Mouse (Mus musculus): ENCODE results near the gene Ptprj. TPM values are rescaled to one million over a fixed set of nuclear protein-coding genes. Genes with fewer than 3 reads are reported as not detected.

Ptprj gene
- polyA plus RNA-seq, 1 experiment from 2014 or later, result 1.7 TPM

- no peak overlapping the region for H3K9ac ChIP-seq
- peaks cover 54% of the 10 kb centered on the region for H3K4me1 ChIP-seq (replicated peaks)
- no peak overlapping the region for H3K4me3 ChIP-seq (replicated peaks)
- no peak overlapping the region for H3K27ac ChIP-seq
- H3K36me3 ChIP-seq, result no peaks in the 10 kb centered on the region
- no peaks in the 10 kb centered on the region for H3K9me3 ChIP-seq (replicated peaks)
- 76% methylated on average over 3 of the region's 3 CpGs for WGBS (ENCODE audit: insufficient replicate concordance)
- H3K4me2 ChIP-seq, result no peak overlapping the region
- no peak for ATAC-seq (ENCODE audit: low read depth)
- DNase-seq, result no peak
- no peaks in the 10 kb centered on the region for H3K27me3 ChIP-seq
Measured at GRCm38 (mm10) chr2:90497551-90497950, 82.9 kb downstream of the Ptprj start.

GRCm38 (mm10) chr2:90496680-90497074 is 83.8 kb downstream of the Ptprj start:
- H3K9ac ChIP-seq, result no peak overlapping the region
- DNase-seq, result no peak
- H3K9me3 ChIP-seq (replicated peaks), result no peaks in the 10 kb centered on the region
- WGBS (ENCODE audit: insufficient replicate concordance), result 67% methylated on average over 5 of the region's 5 CpGs
- no peak for ATAC-seq (ENCODE audit: low read depth)
- H3K36me3 ChIP-seq, result no peaks in the 10 kb centered on the region
- H3K27ac ChIP-seq, result 0 out of 2 replicates have a peak overlapping the region, but pooled peaks have one; percentile 4
- H3K27me3 ChIP-seq, result no peaks in the 10 kb centered on the region
- no peak overlapping the region for H3K4me2 ChIP-seq
- H3K4me3 ChIP-seq (replicated peaks), result no peak overlapping the region
- peaks cover 45% of the 10 kb centered on the region for H3K4me1 ChIP-seq (replicated peaks)

GRCm38 (mm10) chr2:90496012-90496679 is 84.3 kb downstream of the Ptprj start:
- Histone ChIP-seq H3K27me3 (no peaks in the 10 kb centered on the region), H3K9me3 (replicated peaks) (no peaks in the 10 kb centered on the region), H3K4me1 (replicated peaks) (peaks cover 40% of the 10 kb centered on the region), H3K27ac (0 out of 2 replicates have a peak overlapping the region, but pooled peaks have one; percentile 4), H3K9ac (no peak overlapping the region), H3K4me3 (replicated peaks) (no peak overlapping the region), H3K36me3 (no peaks in the 10 kb centered on the region), H3K4me2 (no peak overlapping the region)
- WGBS (ENCODE audit: insufficient replicate concordance), result 64% methylated on average over 4 of the region's 4 CpGs
- DNase-seq (no peak), ATAC-seq (ENCODE audit: low read depth) (no peak)

- DNase-seq, result no peak
- Histone ChIP-seq H3K4me1 (replicated peaks) (peaks cover 42% of the 10 kb centered on the region), H3K36me3 (no peaks in the 10 kb centered on the region), H3K4me2 (peak overlapping the region; percentile 17; the same call in 1 of the 2 replicates), H3K9me3 (replicated peaks) (no peaks in the 10 kb centered on the region), H3K4me3 (replicated peaks) (no peak overlapping the region), H3K9ac (no peak overlapping the region), H3K27ac (no peak overlapping the region), H3K27me3 (no peaks in the 10 kb centered on the region)
- no peak for ATAC-seq (ENCODE audit: low read depth)
- WGBS (ENCODE audit: insufficient replicate concordance), result 31% methylated on average over 13 of the region's 13 CpGs
Measured at GRCm38 (mm10) chr2:90490279-90491046, 90.0 kb downstream of the Ptprj start.

GRCm38 (mm10) chr2:90489839-90490238 is 90.6 kb downstream of the Ptprj start:
- Histone ChIP-seq H3K4me3 (replicated peaks) (no peak overlapping the region), H3K4me2 (no peak overlapping the region)

GRCm38 (mm10) chr2:90488690-90489590 is 91.5 kb downstream of the Ptprj start:
- H3K36me3 ChIP-seq, result no peaks in the 10 kb centered on the region
- ATAC-seq (ENCODE audit: low read depth) (no peak), DNase-seq (no peak)
- H3K9ac ChIP-seq, result no peak overlapping the region
- WGBS (ENCODE audit: insufficient replicate concordance), result 80% methylated on average over 8 of the region's 8 CpGs
- H3K4me2 ChIP-seq, result no peak overlapping the region
- no peaks in the 10 kb centered on the region for H3K9me3 ChIP-seq (replicated peaks)
- H3K27ac ChIP-seq, result no peak overlapping the region
- H3K4me1 ChIP-seq (replicated peaks), result peaks cover 41% of the 10 kb centered on the region
- H3K4me3 ChIP-seq (replicated peaks), result no peak overlapping the region
- H3K27me3 ChIP-seq, result no peaks in the 10 kb centered on the region

More at GRCm38 (mm10) chr2:90489839-90490238, 90.6 kb downstream of the Ptprj start:
- no peak for DNase-seq
- Histone ChIP-seq H3K9me3 (replicated peaks) (no peaks in the 10 kb centered on the region), H3K36me3 (no peaks in the 10 kb centered on the region), H3K4me1 (replicated peaks) (peaks cover 42% of the 10 kb centered on the region), H3K9ac (no peak overlapping the region), H3K27ac (no peak overlapping the region), H3K27me3 (no peaks in the 10 kb centered on the region)
- no peak for ATAC-seq (ENCODE audit: low read depth)
- WGBS (ENCODE audit: insufficient replicate concordance), result 81% methylated on average over 4 of the region's 4 CpGs

- Histone ChIP-seq H3K4me3 (replicated peaks) (no peak overlapping the region), H3K4me2 (no peak overlapping the region), H3K36me3 (no peaks in the 10 kb centered on the region), H3K9me3 (replicated peaks) (no peaks in the 10 kb centered on the region), H3K27ac (no peak overlapping the region), H3K4me1 (replicated peaks) (peaks cover 36% of the 10 kb centered on the region), H3K27me3 (no peaks in the 10 kb centered on the region), H3K9ac (no peak overlapping the region)
- WGBS (ENCODE audit: insufficient replicate concordance), result 77% methylated on average over 11 of the region's 11 CpGs
- DNase-seq (no peak), ATAC-seq (ENCODE audit: low read depth) (no peak)
Measured at GRCm38 (mm10) chr2:90487471-90488238, 92.8 kb downstream of the Ptprj start.

- Histone ChIP-seq H3K4me3 (replicated peaks) (no peak overlapping the region), H3K4me1 (replicated peaks) (peaks cover 36% of the 10 kb centered on the region), H3K27me3 (no peaks in the 10 kb centered on the region), H3K36me3 (no peaks in the 10 kb centered on the region), H3K9ac (no peak overlapping the region), H3K4me2 (no peak overlapping the region), H3K27ac (no peak overlapping the region), H3K9me3 (replicated peaks) (no peaks in the 10 kb centered on the region)
- ATAC-seq (ENCODE audit: low read depth) (no peak), DNase-seq (no peak)
- WGBS (ENCODE audit: insufficient replicate concordance), result 80% methylated on average over 3 of the region's 3 CpGs
Measured at GRCm38 (mm10) chr2:90486226-90486755, 94.2 kb downstream of the Ptprj start.

- Histone ChIP-seq H3K27ac (no peak overlapping the region), H3K9me3 (replicated peaks) (no peaks in the 10 kb centered on the region), H3K9ac (no peak overlapping the region), H3K4me3 (replicated peaks) (no peak overlapping the region), H3K36me3 (no peaks in the 10 kb centered on the region), H3K27me3 (no peaks in the 10 kb centered on the region), H3K4me2 (no peak overlapping the region), H3K4me1 (replicated peaks) (peaks cover 47% of the 10 kb centered on the region)
- 81% methylated on average over 6 of the region's 6 CpGs for WGBS (ENCODE audit: insufficient replicate concordance)
- DNase-seq (no peak), ATAC-seq (ENCODE audit: low read depth) (no peak)
Measured at GRCm38 (mm10) chr2:90481505-90481904, 98.9 kb downstream of the Ptprj start.

GRCm38 (mm10) chr2:90480747-90481308 is 99.6 kb downstream of the Ptprj start:
- H3K36me3 ChIP-seq, result no peaks in the 10 kb centered on the region
- H3K9me3 ChIP-seq (replicated peaks), result no peaks in the 10 kb centered on the region
- no peak overlapping the region for H3K27ac ChIP-seq
- no peak overlapping the region for H3K9ac ChIP-seq
- ATAC-seq (ENCODE audit: low read depth) (no peak), DNase-seq (no peak)
- H3K4me1 ChIP-seq (replicated peaks), result peaks cover 47% of the 10 kb centered on the region
- H3K27me3 ChIP-seq, result no peaks in the 10 kb centered on the region
- no peak overlapping the region for H3K4me2 ChIP-seq
- 81% methylated on average over 13 of the region's 13 CpGs for WGBS (ENCODE audit: insufficient replicate concordance)
- no peak overlapping the region for H3K4me3 ChIP-seq (replicated peaks)
